Comparison of ENCODE assay signal across 23 mouse cellular contexts in genomic region chr11:45216942-45217474, GRCm38 (mm10).
A peak's percentile ranks its signal among the peaks of the same experiment; 100 is the strongest.
DNase-seq lines count a peak whose midpoint lies in the region; TF ChIP-seq lines count a peak whose summit lies in the region.
"Had no signal": no experiment of that assay in that cellular context is flagged by ENCODE, and none has a peak within 500 bp of the region (broad histone marks: within the 10 kb centered on the region; RNA-seq: fewer than 3 reads in every experiment).

No protein-coding gene starts in this region.

- intact Hi-C loops in heart, postnatal 10 days (cut with DNase I): no loop called here

- H3K4me3 ChIP-seq in lung, adult 2 months (replicated peaks; ENCODE audit: extremely low read depth, low read depth, low read length): no peak overlapping the region
- H3K4me3 ChIP-seq in myocyte: no peak overlapping the region
- H3K4me3 ChIP-seq: forebrain, embryonic 10.5 days; forebrain, embryonic 13.5 days; hindbrain, embryonic 10.5 days; hindbrain, embryonic 13.5 days had no signal

- no peaks in the 10 kb centered on the region for H3K27me3 ChIP-seq in myocyte (ENCODE audit: control insufficient read depth, insufficient read depth, insufficient read length)
- H3K27me3 ChIP-seq: CH12.LX; forebrain, embryonic 13.5 days; hindbrain, embryonic 13.5 days; Patski had no signal

- TF ChIP-seq POLR2A in lung, adult 2 months (IDR thresholded peaks at IDR 0.05; ENCODE audit: borderline replicate concordance, extremely low read depth, low read depth, low read length): no peak
- no peak for TF ChIP-seq POLR2A in myocyte (IDR thresholded peaks at IDR 0.05; ENCODE audit: insufficient read length, low read depth)

- no peaks in the 10 kb centered on the region; the same call in 1 of the 2 replicates for H3K4me1 ChIP-seq in lung, adult 2 months (ENCODE audit: control insufficient read depth, insufficient read depth, low read length)
- H3K4me1 ChIP-seq: forebrain, embryonic 13.5 days; hindbrain, embryonic 13.5 days had no signal

- DNase-seq in heart, adult 11 months: peak; percentile 64
- DNase-seq in heart, postnatal 10 days: no peak
- peak; percentile 39 for DNase-seq in lung, postnatal 10 days
- no peak for DNase-seq in lung, adult 2 months
- no peak for DNase-seq in cerebellum, postnatal 14 days
- DNase-seq: adrenal gland, postnatal 10 days; adrenal gland, postnatal 36 days; B cell, adult 2 months; cerebellum, adult 18-20 months; cerebellum, adult 9-10 months; cerebellum, postnatal 25 days; gastrocnemius, postnatal 10 days; gastrocnemius, postnatal 36 days; heart, postnatal 36 days had no signal

- no peak for TF ChIP-seq CTCF in lung, adult 2 months (IDR thresholded peaks at IDR 0.05; ENCODE audit: insufficient read depth, low read length)

- no peaks in the 10 kb centered on the region for H3K36me3 ChIP-seq in myocyte (ENCODE audit: control insufficient read depth, insufficient read depth)
- H3K36me3 ChIP-seq: forebrain, embryonic 10.5 days; G1E; hindbrain, embryonic 10.5 days; hindbrain, embryonic 13.5 days had no signal

- H3K4me2 ChIP-seq in myocyte (ENCODE audit: low read depth): peak overlapping the region; percentile 3
- H3K4me2 ChIP-seq: forebrain, embryonic 13.5 days; heart, embryonic 11.5 days; hindbrain, embryonic 13.5 days had no signal

- no peak overlapping the region for H3ac ChIP-seq in myocyte (ENCODE audit: control insufficient read depth, insufficient read length)

- H3K79me2 ChIP-seq in myocyte (ENCODE audit: control insufficient read depth, insufficient read depth): no peaks in the 10 kb centered on the region

- 65% methylated on average over 3 of the region's 3 CpGs for WGBS in lung, adult 2 months

TF ChIP-seq in myocyte, 11 proteins besides CTCF, POLR2A, EP300 and RAD21:
- no peak for TF ChIP-seq MAX (IDR thresholded peaks at IDR 0.05; ENCODE audit: low read depth)
- no peak for TF ChIP-seq REST (IDR thresholded peaks at IDR 0.05; ENCODE audit: insufficient read depth, insufficient read length)
- TF ChIP-seq POLR2AphosphoS2 (IDR thresholded peaks at IDR 0.05; ENCODE audit: insufficient read length, low read depth): no peak
- no peak for TF ChIP-seq TCF3 (IDR thresholded peaks at IDR 0.05; ENCODE audit: insufficient read length, low read depth)
- TF ChIP-seq E2F4 (IDR thresholded peaks at IDR 0.05; ENCODE audit: insufficient read depth): no peak
- no peak for TF ChIP-seq CEBPB (IDR thresholded peaks at IDR 0.05; ENCODE audit: insufficient read depth, poor library complexity, severe bottlenecking)
- no peak for TF ChIP-seq TCF12 (IDR thresholded peaks at IDR 0.05; ENCODE audit: insufficient read depth, poor library complexity, severe bottlenecking)
- TF ChIP-seq MYOD1 (IDR thresholded peaks at IDR 0.05; ENCODE audit: control insufficient read depth in 1 of 3, insufficient read length in 2 of 3, low read depth in 2 of 3): no peak
- no peak for TF ChIP-seq SRF (IDR thresholded peaks at IDR 0.05; ENCODE audit: control insufficient read depth, insufficient read length, low read depth)
- no peak for TF ChIP-seq MYOG (IDR thresholded peaks at IDR 0.05; ENCODE audit: control insufficient read depth in 1 of 3, insufficient read depth in 1 of 3, insufficient read length in 2 of 3, low read depth in 2 of 3)
- TF ChIP-seq USF1 (IDR thresholded peaks at IDR 0.05; ENCODE audit: low read depth): no peak
TF ChIP-seq in myocyte: peak in this region for 0.

Comparison
In these comparisons a context has a peak if more than half of its experiments do, and no peak if none do; other contexts are left out.
1. DNase-seq: peak in heart, adult 11 months (single experiment) and lung, postnatal 10 days (single experiment); none in heart, postnatal 10 days (0 of 2), lung, adult 2 months (single experiment) and cerebellum, postnatal 14 days (0 of 2).